Mouse (Mus musculus) layer of hippocampus, adult 9-11 months (tissue): Measurements from ENCODE around the gene Tnfrsf4.

Experiments
- DNase-seq: peaks from one replicate; pipeline ENCODE4 v3.0.0; 2022

Tnfrsf4 gene

GRCm38 (mm10) chr4:156030651-156031118 is 17.0 kb downstream of the Tnfrsf4 start:
- DNase-seq = no peak

- DNase-seq = no peak
Measured at GRCm38 (mm10) chr4:156031255-156031592, 17.6 kb downstream of the Tnfrsf4 start.

- DNase-seq = peak; percentile 87
Measured at GRCm38 (mm10) chr4:156031593-156032391, 18.1 kb downstream of the Tnfrsf4 start.

- DNase-seq = no peak
Measured at GRCm38 (mm10) chr4:156032856-156033255, 19.2 kb downstream of the Tnfrsf4 start.

GRCm38 (mm10) chr4:156033476-156034119 is 20.0 kb downstream of the Tnfrsf4 start:
- no peak for DNase-seq

GRCm38 (mm10) chr4:156034301-156034700 is 20.7 kb downstream of the Tnfrsf4 start:
- DNase-seq = no peak

- no peak for DNase-seq
Measured at GRCm38 (mm10) chr4:156034901-156035300, 21.3 kb downstream of the Tnfrsf4 start.

- no peak for DNase-seq
Measured at GRCm38 (mm10) chr4:156044754-156045153, 31.1 kb downstream of the Tnfrsf4 start.

- no peak for DNase-seq
Measured at GRCm38 (mm10) chr4:156049779-156050178, 36.1 kb downstream of the Tnfrsf4 start.

- DNase-seq = no peak
Measured at GRCm38 (mm10) chr4:156050391-156050980, 36.8 kb downstream of the Tnfrsf4 start.

- no peak for DNase-seq
Measured at GRCm38 (mm10) chr4:156053113-156053512, 39.5 kb downstream of the Tnfrsf4 start.

GRCm38 (mm10) chr4:156054130-156054529 is 40.5 kb downstream of the Tnfrsf4 start:
- no peak for DNase-seq

GRCm38 (mm10) chr4:156054606-156055005 is 41.0 kb downstream of the Tnfrsf4 start:
- DNase-seq = no peak

GRCm38 (mm10) chr4:156055173-156055572 is 41.5 kb downstream of the Tnfrsf4 start:
- DNase-seq = no peak

GRCm38 (mm10) chr4:156057702-156058101 is 44.1 kb downstream of the Tnfrsf4 start:
- no peak for DNase-seq

GRCm38 (mm10) chr4:156058826-156059225 is 45.2 kb downstream of the Tnfrsf4 start:
- no peak for DNase-seq

GRCm38 (mm10) chr4:156059261-156059660 is 45.6 kb downstream of the Tnfrsf4 start, which contains the start of gene Ttll10:
Gene Ttll10, minus strand, starts transcription at chr4:156059414.
- no peak for DNase-seq

GRCm38 (mm10) chr4:156059713-156060112 is 46.1 kb downstream of the Tnfrsf4 start:
- no peak for DNase-seq

GRCm38 (mm10) chr4:156063861-156064509 is 50.3 kb downstream of the Tnfrsf4 start:
- no peak for DNase-seq

GRCm38 (mm10) chr4:156064510-156064897 is 50.9 kb downstream of the Tnfrsf4 start:
- no peak for DNase-seq

GRCm38 (mm10) chr4:156065156-156065894 is 51.7 kb downstream of the Tnfrsf4 start:
- no peak for DNase-seq
